Mouse (Mus musculus) ES-E14 (cell line): ENCODE results near the gene Ryk.

Experiments
- CHD2 ChIP-seq: IDR thresholded peaks from 2 replicates; pipeline ENCODE4 v1.6.1; 2014; ENCODE audit warnings: mild to moderate bottlenecking, low read depth, low read length, inconsistent platforms
- HCFC1 ChIP-seq: IDR thresholded peaks from 2 replicates; pipeline ENCODE4 v1.6.1; 2012; ENCODE audit warnings: low read length, inconsistent platforms, borderline replicate concordance; ENCODE audit not compliant: insufficient read depth
- MAFK ChIP-seq: IDR thresholded peaks from 2 replicates; pipeline ENCODE4 v1.6.1; 2014; ENCODE audit warnings: mild to moderate bottlenecking, low read depth, low read length, inconsistent platforms; ENCODE audit not compliant: insufficient read depth
- ZC3H11A ChIP-seq: IDR thresholded peaks from 2 replicates; pipeline ENCODE4 v1.6.1; 2012; ENCODE audit warnings: low read depth, mild to moderate bottlenecking, inconsistent platforms, low read length, borderline replicate concordance
- ZNF384 ChIP-seq: IDR thresholded peaks from 2 replicates; pipeline ENCODE4 v1.6.1; 2012; ENCODE audit warnings: low read depth, low read length, inconsistent platforms

DNA sequence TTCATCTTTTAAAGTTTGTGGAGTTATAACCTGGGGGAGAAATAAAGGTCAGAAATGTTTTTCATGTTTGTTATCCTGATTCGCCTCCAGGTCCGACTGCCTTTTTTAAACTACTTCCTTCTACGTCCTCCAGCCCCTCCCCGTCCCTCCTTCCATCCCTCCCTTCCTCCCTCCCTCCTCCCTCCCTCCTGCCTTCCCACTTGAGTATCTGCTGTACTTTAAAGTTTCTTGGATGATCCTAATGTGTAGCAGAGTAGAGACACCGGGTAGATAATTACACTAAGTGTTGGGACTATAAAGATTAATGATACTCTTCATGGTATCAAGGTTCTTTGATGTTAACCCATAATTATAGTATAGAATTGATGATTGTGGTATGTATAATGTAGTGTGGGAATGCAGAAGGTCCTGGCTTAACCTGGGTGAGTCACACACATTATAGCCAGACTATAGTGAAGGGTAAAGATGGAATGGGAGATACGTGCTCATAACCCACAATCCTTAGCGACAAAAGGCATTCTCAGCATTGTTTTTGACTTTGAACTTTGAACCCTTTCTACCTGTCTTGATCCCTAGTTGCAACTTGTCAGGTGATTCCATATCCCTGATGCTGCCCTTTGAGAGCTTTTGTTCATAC lies 41.5 kb downstream of the Ryk start:
- TF ChIP-seq CHD2 (no peak), ZC3H11A (no peak), HCFC1 (no peak), ZNF384 (no peak), MAFK (no peak)
